Mouse (Mus musculus) liver, postnatal 0 days (tissue): ENCODE results near the gene Ube2e2.

Experiments
- CTCF ChIP-seq: sonication (generic); IDR thresholded peaks from 2 replicates; pipeline ENCODE4 v1.5.1; 2016; ENCODE audit warnings: antibody characterized with exemption, low read depth
- EP300 ChIP-seq: IDR thresholded peaks from 2 replicates; pipeline ENCODE4 v1.6.1; 2016; ENCODE audit warnings: antibody characterized with exemption, low read depth, mild to moderate bottlenecking

DNA sequence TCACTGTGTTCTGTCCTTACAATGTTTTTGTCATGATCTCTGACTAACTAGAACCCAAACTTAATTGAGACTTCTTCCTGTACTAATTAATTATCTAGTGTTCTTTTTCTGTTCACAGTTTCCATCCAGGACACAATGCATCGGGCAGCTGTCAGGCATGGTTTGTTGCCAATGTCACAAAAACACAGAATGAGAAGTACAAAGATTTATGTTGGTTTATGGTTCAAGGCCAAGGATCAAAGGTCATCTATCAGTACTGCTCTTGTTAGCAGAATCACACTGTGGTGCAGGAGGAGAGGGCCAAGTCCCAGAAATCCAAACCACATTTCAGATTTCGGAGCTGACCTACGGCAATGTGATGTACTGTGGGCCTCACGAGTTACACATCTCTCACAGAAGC, 252.4 kb downstream of the Ube2e2 start:
- TF ChIP-seq CTCF, result no peak
- no peak for TF ChIP-seq EP300
